Mouse (Mus musculus): ENCODE measurements at regions not wholly inside any gene's neighbourhood (a gene's known extent, or its start where the extent isn't known, plus 50 kb on each side); places are given as distances from the start of the nearest gene placed in this dataset.

DNA sequence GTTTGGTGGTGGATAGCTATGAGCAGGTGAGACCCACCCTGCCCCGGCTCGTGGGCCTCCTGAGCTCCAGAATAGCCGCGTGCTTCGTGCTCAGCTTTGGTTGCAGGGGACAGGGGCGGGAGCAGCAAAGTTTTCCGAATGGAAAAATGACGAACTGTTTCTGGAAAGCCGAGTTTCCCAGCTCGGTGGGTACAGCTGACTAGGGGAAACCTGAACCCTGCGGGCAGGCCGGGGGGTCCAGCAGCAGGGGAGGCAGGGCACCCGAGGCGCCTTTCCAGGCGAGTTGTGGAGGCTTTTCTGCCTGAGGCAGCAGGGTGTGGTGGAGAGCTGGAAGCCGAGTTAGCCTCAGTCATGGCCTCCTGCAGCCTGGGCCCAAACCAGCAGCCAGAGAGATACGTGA is 88.8 kb upstream of the 1600014C23Rik start:
- DNase-seq = no peak

DNA sequence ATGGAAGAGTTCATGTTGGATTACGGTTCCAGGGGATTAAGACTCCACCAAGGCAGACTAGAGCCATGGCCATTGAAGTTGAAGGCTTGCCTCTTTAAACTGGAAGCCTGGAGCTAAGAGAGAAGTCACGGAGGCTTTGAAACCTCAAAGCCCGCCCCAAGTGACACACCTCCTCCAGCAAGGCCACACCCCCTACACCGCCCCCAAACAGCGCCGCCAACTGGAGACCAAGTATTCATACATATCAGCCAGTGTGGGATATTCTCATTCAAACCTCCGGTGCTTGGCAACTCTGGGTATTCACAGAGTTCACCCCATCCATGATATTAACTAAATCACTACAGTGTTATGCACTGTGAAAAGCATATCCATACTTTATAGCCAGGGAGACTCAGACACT is 87.7 kb upstream of the 1600014C23Rik start:
- DNase-seq = no peak

DNA sequence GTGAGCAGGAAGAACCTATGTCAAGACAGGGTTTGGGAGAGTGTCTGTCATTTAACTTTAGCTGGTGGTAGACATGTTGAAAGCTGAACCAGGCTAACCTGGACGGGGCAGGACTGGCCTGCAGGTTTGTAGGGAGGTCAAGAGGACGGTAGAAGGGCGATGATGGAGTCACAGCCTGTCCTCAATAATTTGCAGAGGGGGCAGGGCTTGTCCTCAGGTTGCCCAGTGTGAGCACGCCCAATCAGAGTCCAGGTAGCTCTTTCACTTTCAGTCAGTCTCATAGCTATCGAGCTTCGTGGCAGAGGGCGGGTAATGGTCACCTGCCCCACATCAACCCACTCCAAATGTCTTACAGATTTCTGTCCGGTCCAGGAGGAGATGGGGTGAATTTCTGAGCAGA is 85.5 kb upstream of the 1600014C23Rik start:
- no peak for DNase-seq

DNA sequence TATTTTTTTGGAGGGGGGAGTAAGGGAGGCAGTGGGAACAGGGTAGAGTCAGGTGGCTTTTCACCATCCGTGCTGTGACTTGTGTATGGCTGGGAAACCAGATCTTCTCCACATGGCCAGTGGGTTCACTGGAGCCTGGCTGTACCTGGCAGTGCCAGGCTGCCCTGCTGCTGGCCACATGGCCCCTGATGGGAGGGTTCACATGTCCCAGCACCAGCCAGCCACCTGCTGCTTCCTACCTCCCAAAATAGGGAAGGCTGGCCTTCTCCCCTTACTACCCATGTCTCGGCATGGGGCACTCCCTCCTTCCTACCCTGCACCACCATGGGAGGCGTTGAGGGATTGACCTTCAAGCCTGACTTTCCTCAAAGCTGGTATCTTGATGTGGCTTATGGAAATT is 82.9 kb upstream of the 1600014C23Rik start:
- DNase-seq = peak; percentile 89

DNA sequence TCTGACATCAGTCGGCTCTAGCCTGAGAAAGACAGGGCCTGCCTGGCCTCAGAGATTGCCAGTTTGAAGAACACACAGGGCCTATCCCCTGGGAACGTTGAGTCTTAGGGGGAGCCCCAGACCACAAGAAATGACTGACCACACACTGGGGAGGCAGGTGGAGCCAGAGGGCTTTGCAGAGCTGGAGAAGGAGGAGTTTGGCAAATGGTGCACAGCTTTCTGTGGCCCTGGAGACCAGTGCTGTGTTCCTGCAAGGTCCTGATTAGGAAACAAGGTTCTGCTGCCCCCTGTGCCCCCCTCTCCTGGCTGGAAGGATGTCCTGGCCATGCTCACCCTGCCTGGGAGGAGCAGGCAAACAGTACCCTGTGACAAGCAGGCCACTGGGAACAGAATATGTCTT is 82.2 kb upstream of the 1600014C23Rik start:
- peak; percentile 84 for DNase-seq

DNA sequence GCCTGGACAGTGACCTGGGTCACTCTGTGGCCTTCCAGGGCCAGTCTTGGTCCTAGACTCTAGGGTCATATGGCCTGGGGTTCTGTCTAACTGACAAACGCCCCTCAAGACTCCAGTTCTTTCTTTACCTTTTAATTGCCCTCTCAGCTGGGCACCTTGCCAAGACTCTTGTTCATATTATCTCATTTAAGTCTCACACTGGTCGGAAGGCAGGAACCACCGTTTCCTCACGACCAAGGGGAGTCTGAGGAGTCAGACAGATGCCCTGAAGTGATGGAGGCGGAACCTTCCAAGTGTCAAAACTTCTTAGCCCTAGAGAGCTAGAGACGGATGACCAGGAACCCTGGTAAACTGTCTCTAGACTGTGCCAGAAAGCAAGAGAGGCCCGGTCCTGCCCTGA is 81.7 kb upstream of the 1600014C23Rik start:
- no peak for DNase-seq

DNA sequence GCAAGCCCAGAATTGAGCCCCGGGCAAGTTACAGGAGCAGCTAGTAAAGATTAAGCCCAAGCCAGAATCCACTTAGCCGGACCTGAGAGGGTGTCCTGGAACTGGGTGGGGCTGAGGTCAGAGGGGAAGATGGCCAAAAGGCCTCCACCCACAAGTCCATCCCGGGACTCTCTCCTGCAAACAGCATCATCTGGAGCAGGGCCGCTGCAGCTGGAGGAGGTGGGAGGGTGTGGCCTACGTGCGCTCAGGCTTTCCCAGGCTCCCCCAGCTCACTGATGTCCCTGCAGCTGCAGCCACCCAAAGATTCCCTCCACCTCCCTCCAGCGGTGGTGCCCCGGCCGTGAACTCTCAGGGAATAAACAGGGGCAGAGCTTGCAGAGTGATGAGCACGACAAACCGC is 80.9 kb upstream of the 1600014C23Rik start:
- DNase-seq = peak; percentile 64

DNA sequence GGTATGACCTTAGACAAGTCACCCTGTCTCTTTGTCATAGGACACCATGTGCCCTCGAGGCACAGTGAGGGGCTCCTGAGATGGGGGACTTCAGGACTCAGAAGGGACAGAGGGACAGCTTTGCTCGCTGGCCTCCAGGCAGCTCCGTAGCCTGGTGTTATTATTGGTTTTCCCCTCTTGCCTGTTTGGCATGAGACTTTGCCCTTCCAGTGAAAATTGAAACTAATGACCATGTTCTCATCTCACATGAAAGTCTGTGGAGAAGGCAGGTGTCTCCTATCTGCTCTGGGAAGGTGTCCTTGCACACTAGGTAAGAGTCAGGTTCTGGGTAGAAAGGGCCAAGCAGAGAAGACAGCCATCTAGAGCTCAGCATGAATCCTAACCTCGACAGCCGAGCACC is 80.3 kb upstream of the 1600014C23Rik start:
- DNase-seq = no peak

DNA sequence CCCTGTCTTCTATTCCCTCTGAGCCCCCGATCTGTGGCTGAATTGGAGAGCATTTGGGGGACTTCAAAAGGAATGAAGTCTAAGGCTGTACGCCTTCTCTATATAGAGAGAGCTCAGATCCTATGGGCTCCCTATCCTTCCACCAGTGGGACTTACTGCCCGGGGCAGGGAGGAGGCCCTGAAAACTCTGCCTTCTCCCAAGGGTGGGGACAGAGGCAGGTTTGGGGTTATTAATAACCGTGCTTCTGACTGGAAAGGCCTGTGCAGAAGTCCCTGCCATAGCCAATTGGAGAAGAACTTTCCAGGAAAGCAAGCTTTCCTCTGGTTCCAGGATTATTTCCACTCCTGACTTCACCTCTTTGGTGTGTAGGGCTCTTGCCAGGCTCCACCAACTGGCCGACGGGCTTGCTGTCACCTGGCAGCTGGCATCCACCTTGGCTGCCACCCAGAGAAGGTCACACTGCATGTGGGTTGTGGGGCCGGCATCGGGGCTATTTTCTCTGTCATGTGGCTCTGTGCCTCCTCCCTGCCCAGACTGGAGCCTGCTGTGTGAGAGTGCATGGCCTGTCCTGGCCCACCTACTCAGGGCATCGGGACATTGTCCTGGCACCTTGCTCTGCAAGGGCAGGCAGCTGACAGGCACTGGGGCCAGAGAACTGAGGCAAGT is 78.8 kb upstream of the 1600014C23Rik start:
- peak; percentile 91 for DNase-seq

DNA sequence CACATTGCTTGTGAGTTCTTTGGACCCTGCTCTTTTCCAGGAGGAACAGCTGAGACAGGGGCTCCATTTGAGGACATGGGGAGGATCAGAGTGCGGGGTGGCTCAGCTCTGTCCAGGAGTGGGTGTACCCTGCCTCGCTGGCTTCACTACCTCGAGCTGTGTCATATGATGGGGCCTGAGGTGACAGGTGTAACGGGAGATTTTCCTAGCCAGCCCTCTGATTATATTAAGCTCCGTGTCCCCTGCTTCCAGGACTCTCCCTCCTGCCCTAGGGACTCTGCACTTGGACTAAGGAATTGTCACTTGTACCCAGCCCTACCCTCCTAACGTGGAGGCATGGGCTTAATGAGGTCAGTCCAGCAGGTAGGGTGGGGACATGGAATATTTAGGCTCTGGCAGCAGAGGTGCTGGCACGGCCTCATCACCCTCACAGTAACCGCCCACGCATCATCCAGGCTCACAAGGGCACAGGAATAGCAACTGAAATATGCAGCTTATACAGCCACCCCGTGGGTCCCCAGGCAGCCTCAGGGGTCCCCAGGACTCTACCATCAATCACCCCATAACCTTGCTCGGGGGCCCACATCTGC is 78.1 kb upstream of the 1600014C23Rik start:
- DNase-seq = no peak

DNA sequence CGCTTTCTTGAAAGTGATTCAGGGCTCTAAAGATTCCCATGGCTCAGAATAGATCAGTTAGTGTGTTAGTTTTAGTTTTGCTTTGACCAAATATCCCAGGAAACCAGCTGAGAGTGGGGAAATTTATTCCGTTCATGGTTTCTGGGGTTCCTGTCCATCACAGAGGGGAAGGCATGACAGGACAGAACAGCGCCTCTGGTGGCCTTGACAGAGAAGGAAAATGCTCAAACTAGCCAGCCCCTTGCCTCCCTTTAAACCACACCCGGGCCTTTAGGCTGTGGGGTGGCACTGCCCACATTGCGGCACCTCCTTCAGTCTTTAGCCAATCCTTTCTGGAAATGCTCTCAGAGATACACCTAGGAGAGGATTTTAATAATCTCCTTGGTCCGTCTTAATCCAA is 76.1 kb upstream of the 1600014C23Rik start:
- no peak for DNase-seq

DNA sequence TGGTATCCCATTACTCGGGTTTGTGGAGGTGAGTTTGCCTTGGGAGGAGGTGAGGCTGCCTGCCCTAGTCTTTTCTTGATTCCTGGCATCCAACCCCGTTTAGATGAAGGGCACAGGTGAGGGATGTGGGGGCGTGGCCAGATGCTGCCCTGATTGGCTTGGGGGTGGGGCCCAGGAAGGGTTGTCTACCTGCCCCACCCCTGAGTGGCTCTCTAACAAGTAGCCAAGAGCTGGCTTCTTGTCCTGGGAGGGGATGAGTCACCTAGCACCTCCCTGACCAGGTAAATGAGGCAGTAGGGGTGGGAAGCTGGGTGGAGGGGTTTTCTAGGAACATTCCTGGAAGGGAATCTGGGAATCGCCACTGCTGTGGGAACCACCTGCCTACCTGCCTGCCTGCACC is 74.7 kb upstream of the 1600014C23Rik start:
- DNase-seq = no peak

DNA sequence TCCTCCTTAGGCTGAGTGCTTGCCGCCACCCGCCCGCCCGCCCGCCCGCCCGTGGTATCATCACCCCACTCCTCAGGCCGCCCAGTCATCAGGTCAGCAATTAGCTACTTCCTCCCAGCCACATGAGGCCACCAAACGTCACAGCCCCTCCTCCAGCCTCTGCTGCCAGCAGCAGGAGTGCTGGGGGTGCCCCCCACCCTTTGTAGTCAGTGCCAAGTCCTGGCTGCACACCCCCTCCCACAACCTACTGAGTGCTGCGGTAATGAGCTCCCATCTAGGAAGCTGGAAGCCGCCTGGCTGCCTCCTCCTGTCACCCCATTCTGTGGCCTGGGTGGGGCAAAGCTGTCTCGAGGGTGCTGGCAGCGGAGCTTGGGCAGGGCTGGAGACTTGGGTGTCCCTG is 73.8 kb upstream of the 1600014C23Rik start:
- no peak for DNase-seq

DNA sequence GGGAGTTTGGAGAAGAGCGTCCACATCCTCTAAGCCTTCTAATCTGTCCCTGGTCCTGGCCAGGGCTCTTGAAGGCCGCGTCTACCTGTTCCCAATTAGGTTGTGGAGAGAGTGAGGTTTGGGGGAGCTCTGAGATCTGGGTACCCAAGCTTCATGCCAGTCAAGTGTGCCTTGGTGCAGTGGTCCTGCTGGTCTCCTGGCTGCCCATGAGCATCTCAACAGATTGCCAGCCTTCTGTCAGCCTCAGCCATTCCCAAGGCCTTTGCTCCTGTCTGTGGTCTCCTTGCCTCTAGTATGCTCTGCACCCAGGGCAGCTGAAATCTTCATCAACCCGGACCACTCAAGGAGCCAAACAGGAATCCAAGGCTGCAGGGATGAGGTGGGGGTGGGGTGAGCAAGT is 73.2 kb upstream of the 1600014C23Rik start:
- DNase-seq = no peak

DNA sequence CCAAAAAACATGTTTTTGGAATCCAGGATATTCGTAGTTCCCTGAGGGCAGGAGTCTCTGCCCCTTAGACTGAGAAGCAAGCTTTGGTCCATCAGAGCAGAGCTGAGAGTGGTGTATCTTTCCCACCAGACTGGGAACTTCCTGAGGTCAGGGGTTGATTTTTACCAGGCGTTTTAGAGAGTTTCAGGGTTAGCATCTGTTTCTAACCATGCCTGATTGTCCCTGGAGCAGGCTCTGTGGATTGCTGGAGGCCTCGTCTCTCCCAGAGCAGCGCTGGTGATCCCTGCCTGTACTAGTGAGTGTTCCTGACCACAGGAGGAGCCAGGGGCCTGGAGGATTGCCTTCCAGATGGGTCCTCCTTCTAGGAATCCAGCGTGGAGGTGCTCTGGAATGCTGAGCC is 72.8 kb upstream of the 1600014C23Rik start:
- DNase-seq = no peak

DNA sequence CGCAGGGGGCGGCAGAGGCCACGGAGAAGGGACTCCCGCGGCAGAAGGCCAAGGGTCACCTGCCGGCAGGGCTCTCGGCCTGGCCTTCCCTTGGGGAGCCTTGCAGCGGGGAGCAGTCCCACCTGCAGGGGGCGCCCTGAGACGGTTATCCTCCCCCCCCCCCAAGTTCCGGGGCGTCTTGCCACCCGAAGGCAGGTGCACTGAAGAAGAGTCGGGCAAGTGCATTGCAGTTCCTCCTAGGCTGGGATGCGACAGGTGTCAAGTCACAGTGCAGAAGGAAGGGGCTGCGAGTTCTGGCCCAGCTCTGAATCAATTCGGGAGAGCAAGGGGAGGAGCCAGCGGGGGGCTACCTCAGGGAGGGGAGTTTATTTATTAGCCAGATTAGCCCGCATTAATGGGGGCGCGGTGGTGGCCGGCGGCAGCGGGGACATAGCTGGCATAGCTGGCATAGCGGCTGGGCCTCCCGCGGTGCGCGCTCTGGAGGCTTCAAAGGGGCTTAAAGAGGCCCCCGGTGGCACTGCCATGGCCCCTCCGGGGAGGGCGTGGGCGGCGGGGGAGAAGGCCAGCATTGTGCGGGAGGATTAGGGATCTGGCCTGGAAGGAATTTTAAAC is 71.9 kb upstream of the 1600014C23Rik start:
- DNase-seq = peak; percentile 53

DNA sequence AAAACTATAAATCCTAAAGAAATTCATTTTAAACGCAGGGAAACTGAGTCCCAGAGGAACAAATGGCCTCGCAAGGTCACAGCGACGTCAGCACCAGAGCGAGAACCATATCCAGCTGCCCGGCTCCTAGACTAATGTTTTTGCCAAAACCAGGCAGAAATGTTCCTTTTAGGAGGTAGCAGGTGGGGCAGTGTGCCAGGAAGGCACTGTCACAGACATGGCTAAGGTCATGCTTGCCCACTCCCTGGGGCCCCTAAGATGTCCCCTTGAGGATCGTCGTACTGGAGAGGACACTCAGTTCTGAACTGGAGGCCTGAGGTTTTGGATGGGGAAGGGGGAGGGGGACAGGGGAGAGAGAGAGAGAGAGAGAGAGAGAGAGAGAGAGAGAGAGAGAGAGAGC is 69.7 kb upstream of the 1600014C23Rik start:
- DNase-seq = no peak

DNA sequence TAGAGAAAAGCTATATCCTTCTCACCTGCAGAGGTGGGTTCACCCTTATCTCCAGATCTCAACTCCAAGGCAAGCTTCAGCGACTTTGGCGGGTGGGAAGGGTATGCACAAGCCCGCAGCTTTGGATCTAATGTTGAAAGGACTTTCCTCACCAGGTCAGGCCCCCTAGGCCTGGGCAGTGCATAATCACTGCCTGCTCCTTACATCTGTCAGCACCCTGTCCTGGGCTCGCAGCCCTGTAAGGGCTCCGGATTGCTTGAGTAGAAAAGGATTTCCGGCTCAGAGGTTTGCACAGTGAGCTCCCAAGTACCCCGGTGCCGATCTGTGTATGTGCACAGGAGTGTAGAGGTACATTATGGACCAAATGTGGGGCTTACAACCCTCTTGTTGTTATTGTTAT is 68.8 kb upstream of the 1600014C23Rik start:
- DNase-seq = no peak

DNA sequence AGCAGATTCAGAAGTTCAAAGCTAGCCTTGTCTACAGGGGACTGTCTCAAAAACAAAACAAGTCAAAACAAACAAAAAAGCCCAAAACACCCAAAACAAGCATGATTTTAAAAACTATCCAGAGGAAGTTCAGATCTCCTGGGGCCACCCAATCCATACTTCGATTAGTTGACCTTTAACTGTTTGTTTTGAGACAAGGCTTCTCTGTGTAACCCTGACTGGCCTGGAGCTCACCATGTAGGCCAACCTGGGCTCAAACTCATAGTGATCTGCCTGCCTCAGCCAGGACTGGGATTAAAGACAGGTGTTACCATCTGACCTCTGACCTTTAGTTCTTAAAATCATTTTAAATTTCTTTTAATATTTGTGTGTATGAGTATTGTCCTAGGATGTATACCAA is 66.1 kb upstream of the 1600014C23Rik start:
- DNase-seq = no peak

DNA sequence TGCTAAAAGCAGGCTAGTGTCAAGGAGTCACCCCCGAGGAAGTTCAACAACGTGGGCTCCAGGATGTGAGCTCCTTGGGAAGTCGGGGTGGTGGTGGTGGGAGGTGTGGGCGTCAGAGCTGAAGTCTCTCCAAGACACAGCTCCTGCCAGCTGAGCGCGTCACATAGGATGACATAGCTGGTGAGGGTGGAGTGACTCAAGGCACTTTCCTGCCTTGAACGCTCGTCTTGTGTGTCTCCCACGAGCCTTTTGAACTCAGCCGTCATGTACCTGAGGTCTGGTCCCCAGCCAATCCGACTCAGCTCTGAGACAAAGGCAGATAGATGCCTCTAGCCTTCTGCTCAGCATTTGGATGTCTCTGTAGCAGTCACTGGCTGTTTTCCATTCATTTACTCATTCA is 65.4 kb upstream of the 1600014C23Rik start:
- DNase-seq = no peak

DNA sequence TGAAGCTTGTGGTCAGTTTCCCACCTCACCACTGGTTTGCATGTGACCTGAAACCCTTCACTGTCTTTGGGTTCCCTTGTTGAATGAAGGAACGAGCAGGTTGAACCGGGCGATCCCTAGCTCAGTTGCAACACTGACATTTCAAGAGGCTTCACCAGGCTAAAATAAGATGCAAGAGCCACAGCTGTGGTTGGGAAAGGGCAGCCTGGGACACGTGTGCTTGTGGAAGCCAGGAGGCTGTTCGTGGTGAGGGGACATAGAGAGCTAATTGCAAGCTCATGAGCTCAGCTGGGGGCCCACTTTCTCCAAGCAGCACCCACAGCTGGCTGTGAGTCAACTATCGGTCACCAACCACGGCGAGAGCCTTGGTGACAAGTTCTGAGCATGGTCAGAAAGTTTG is 64.8 kb upstream of the 1600014C23Rik start:
- DNase-seq = peak; percentile 37

DNA sequence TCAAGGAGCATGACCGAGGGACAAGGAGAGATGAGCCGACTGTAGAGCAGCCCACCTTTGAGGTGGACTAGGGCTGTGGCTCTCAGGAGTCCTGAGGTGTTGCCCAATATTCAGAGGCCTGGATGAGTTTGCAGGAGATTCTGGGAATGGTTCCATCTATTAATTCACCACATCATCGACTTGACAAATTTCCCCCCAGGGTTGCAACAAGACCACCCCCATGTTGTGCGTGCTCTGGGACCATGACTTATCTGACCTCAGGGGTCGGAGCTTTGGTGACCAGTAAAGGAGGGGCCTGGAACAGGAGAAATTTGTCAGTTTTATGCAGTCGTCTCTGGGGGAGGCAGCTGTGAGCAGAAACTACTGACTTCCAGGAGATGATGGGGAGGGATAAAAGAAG is 63.5 kb upstream of the 1600014C23Rik start:
- DNase-seq = no peak

DNA sequence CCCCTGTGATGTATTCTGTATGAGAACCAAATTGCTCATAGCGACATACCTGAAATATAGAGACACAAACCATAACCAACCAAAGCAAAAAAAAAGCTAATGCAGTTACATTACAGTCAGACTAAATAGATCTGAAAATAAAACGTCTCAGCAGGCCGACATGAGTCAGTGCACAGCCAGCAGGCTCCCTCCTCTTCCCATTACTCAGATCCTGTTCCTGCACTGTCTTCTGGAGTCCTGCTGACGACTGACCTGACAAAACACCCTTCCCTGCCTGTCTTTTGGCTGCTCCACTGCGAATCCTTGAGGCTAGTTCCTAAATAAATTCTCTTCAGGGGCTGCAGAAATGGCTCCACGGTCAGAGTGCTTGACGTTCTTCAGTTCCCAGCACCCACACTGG is 61.3 kb upstream of the 1600014C23Rik start:
- no peak for DNase-seq

DNA sequence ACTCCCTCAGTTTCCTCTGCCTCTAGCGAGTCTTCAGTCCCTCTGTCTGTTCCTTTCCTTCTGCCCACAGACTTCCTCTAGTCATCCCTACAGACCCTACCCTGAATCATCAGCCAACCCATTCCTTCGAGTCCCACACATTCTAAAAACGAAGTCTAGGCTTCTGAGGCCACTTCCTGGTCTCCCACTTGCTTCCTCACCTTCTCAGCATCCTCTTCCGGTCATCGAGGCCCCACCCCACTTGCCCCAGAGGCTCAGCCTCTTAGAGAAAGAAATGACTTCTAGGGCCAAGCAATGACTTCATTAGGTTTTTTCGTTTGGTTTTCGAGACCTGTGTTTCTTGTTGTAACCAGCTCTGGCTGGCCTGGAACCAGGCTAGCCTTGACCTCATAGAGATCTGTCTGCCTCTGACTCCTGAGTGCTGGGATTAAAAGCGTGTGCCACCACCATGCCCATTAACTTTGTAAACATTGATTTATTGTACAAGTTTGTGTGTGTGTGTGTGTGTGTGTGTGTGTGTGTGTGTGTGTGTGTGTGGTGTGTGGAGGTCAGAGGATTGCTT is 57.4 kb upstream of the 1600014C23Rik start:
- DNase-seq = no peak
